ENCODE assay signal across 11 mouse cellular contexts in genomic region chr11:102211936-102212341, GRCm38 (mm10). TPM values are rescaled to one million over a fixed set of nuclear protein-coding genes. Genes with fewer than 3 reads are reported as not detected.
DNase-seq lines count a peak whose midpoint lies in the region; ATAC-seq and TF ChIP-seq lines count a peak whose summit lies in the region.
"Had no signal": no experiment of that assay in that cellular context is flagged by ENCODE, and none has a peak within 500 bp of the region (broad histone marks: within the 10 kb centered on the region; RNA-seq: fewer than 3 reads in every experiment).

No protein-coding gene starts in this region.

- H3K27ac ChIP-seq in heart, adult 2 months: peak overlapping the region; percentile 37
- peak overlapping the region; percentile 29; the same call in 1 of the 2 replicates for H3K27ac ChIP-seq in midbrain, embryonic 10.5 days (replicated peaks)
- H3K27ac ChIP-seq in midbrain, embryonic 14.5 days (replicated peaks; ENCODE audit: low read depth, low read length): no peak overlapping the region
- H3K27ac ChIP-seq in stomach, postnatal 0 days (replicated peaks): no peak overlapping the region; the same call in 1 of the 2 replicates

- no peaks in the 10 kb centered on the region for H3K27me3 ChIP-seq in heart, adult 2 months (ENCODE audit: control insufficient read depth, insufficient read depth, low read length)
- 0 out of 2 replicates have a peak, but pooled peaks cover under 1% of the 10 kb centered on the region for H3K27me3 ChIP-seq in midbrain, embryonic 10.5 days (ENCODE audit: low read depth, poor library complexity, severe bottlenecking)
- H3K27me3 ChIP-seq in midbrain, embryonic 14.5 days (ENCODE audit: control insufficient read depth, insufficient read depth, low read length): no peaks in the 10 kb centered on the region
- no peaks in the 10 kb centered on the region for H3K27me3 ChIP-seq in stomach, postnatal 0 days (ENCODE audit: control insufficient read depth, insufficient read depth, low read length)

- TF ChIP-seq POLR2A in heart, adult 2 months (IDR thresholded peaks at IDR 0.05; ENCODE audit: insufficient read depth, low read depth, low read length): no peak

- H3K79me2 ChIP-seq in heart, adult 2 months (replicated peaks; ENCODE audit: control insufficient read depth, insufficient read depth, low read length): peaks cover 7% of the 10 kb centered on the region

- peaks cover 50% of the 10 kb centered on the region for H3K4me1 ChIP-seq in heart, adult 2 months (ENCODE audit: control insufficient read depth, insufficient read depth, low read length)
- peaks cover 82% of the 10 kb centered on the region for H3K4me1 ChIP-seq in midbrain, embryonic 10.5 days
- H3K4me1 ChIP-seq in midbrain, embryonic 14.5 days (ENCODE audit: control insufficient read depth, insufficient read depth, low read length): peaks cover 30% of the 10 kb centered on the region
- H3K4me1 ChIP-seq in stomach, postnatal 0 days (replicated peaks; ENCODE audit: control insufficient read depth, insufficient read depth): peaks cover 28% of the 10 kb centered on the region

- no peak overlapping the region for H3K4me3 ChIP-seq in heart, adult 2 months
- H3K4me3 ChIP-seq in midbrain, embryonic 10.5 days: no peak overlapping the region
- no peak overlapping the region for H3K4me3 ChIP-seq in midbrain, embryonic 14.5 days (replicated peaks; ENCODE audit: low read depth, low read length)
- no peak overlapping the region for H3K4me3 ChIP-seq in stomach, postnatal 0 days (ENCODE audit: low read depth, low read length)

- no peak for ATAC-seq in midbrain, embryonic 14.5 days (ENCODE audit: low FRiP score, low TSS enrichment)
- no peak for ATAC-seq in stomach, postnatal 0 days (ENCODE audit: low FRiP score, low TSS enrichment)
- no peak for ATAC-seq in erythroblast, adult 5-6 weeks (replicated peaks; ENCODE audit: low FRiP score, poor library complexity, severe bottlenecking)
- ATAC-seq: activated CD4-positive, CD25-positive, alpha-beta regulatory T cell, adult 4 months had no signal

- intact Hi-C loops in heart, adult 2 months (cut with DNase I): no loop called here
- intact Hi-C loops in heart, postnatal 36 days (cut with DNase I): no loop called here
- intact Hi-C loops in gastrocnemius, postnatal 14 days (cut with DNase I; ENCODE audit: low total_unique reads): no loop called here

- no peak for TF ChIP-seq EP300 in heart, adult 2 months (IDR thresholded peaks at IDR 0.05; ENCODE audit: insufficient read depth, low read depth, low read length)
- peak; percentile 24 for TF ChIP-seq EP300 in stomach, postnatal 0 days (optimal IDR thresholded peaks at IDR 0.05)

- no peak overlapping the region for H3K4me2 ChIP-seq in midbrain, embryonic 14.5 days (ENCODE audit: low read length)
- H3K4me2 ChIP-seq in stomach, postnatal 0 days (replicated peaks; ENCODE audit: low read depth): no peak overlapping the region

- 0 out of 2 replicates have a peak overlapping the region, but pooled peaks have one; percentile 2 for H3K9ac ChIP-seq in heart, adult 2 months (ENCODE audit: low read depth, low read length)
- H3K9ac ChIP-seq in midbrain, embryonic 14.5 days (replicated peaks; ENCODE audit: low read length): no peak overlapping the region
- H3K9ac ChIP-seq in stomach, postnatal 0 days (ENCODE audit: low read length): no peak overlapping the region

- WGBS in heart, adult 2 months: 48% methylated on average over 18 of the region's 18 CpGs
- WGBS in midbrain, embryonic 10.5 days: 87% methylated on average over 18 of the region's 18 CpGs
- 81% methylated on average over 18 of the region's 18 CpGs for WGBS in midbrain, embryonic 14.5 days
- 46% methylated on average over 18 of the region's 18 CpGs for WGBS in stomach, postnatal 0 days

- peaks cover 3% of the 10 kb centered on the region; the same call in 1 of the 2 replicates for H3K36me3 ChIP-seq in heart, adult 2 months (ENCODE audit: control insufficient read depth, insufficient read depth, low read length)
- H3K36me3 ChIP-seq in midbrain, embryonic 10.5 days: peaks cover 12% of the 10 kb centered on the region; the same call in 1 of the 2 replicates
- peaks cover 19% of the 10 kb centered on the region for H3K36me3 ChIP-seq in midbrain, embryonic 14.5 days (ENCODE audit: control insufficient read depth, insufficient read depth, low read length)
- no peaks in the 10 kb centered on the region for H3K36me3 ChIP-seq in stomach, postnatal 0 days (ENCODE audit: control insufficient read depth, insufficient read depth, low read length)

- no peaks in the 10 kb centered on the region for H3K9me3 ChIP-seq in midbrain, embryonic 10.5 days (replicated peaks)
- no peaks in the 10 kb centered on the region for H3K9me3 ChIP-seq in midbrain, embryonic 14.5 days (ENCODE audit: control insufficient read depth, low read length)
- H3K9me3 ChIP-seq in stomach, postnatal 0 days (ENCODE audit: control insufficient read depth, low read length): no peaks in the 10 kb centered on the region

- peak; percentile 57 to 67 for DNase-seq in heart, adult 2 months
- no peak for DNase-seq in heart, postnatal 36 days
- no peak for DNase-seq in midbrain, embryonic 10.5 days (ENCODE audit: low spot score)
- DNase-seq in midbrain, embryonic 14.5 days: no peak
- peak; percentile 72 for DNase-seq in gastrocnemius, postnatal 14 days
- DNase-seq in stomach, postnatal 0 days (ENCODE audit: low spot score): no peak
- DNase-seq: spleen, adult 18-20 months; thymus, postnatal 4 days had no signal

- TF ChIP-seq CTCF in heart, adult 2 months (IDR thresholded peaks at IDR 0.05): no peak
- no peak for TF ChIP-seq CTCF in stomach, postnatal 0 days (IDR thresholded peaks at IDR 0.05; ENCODE audit: low read depth)

RNA-seq across cellular contexts. Expression of gene Hdac5, which starts 18.0 kb away (rescaled TPM):
- 100 to 1,000 TPM; 113 to 137 TPM for total RNA-seq in heart, adult 2 months (2021)
- 92.6 and 98.5 TPM in 2 replicates for polyA plus RNA-seq in heart, adult 2 months (2012; rRNA removed)
- total RNA-seq in heart, postnatal 36 days (2021): 100 to 1,000 TPM; 141 to 143 TPM
- 57.3 and 68.9 TPM in 2 replicates for polyA plus RNA-seq in midbrain, embryonic 10.5 days (2016; fragmentation: Nextera tagmentation; extraction: Ambion mirVana)
- polyA plus RNA-seq in midbrain, embryonic 14.5 days (2014; fragmentation: Nextera tagmentation; extraction: Ambion mirVana): 54.4 and 56.6 TPM in 2 replicates
- 10 to 100 TPM; 59.5 to 65.6 TPM for total RNA-seq in gastrocnemius, postnatal 14 days (2021)
- polyA plus RNA-seq in stomach, postnatal 0 days (2015; fragmentation: Nextera tagmentation; extraction: Ambion mirVana): 33.8 and 43.3 TPM in 2 replicates
- total RNA-seq in erythroblast, adult 5-6 weeks (2015; ENCODE audit: low replicate concordance): 3.7 and 10.2 TPM in 2 replicates
- total RNA-seq in erythroblast, adult 5-6 weeks (2017; ENCODE audit: low replicate concordance): 13.3 and 17.3 TPM in 2 replicates

RNA-seq across cellular contexts. Expression of gene G6pc3, which starts 22.5 kb away (rescaled TPM):
- total RNA-seq in heart, adult 2 months (2021): 10 to 100 TPM; 44.8 to 50.6 TPM
- 89.9 and 95.3 TPM in 2 replicates for polyA plus RNA-seq in heart, adult 2 months (2012; rRNA removed)
- total RNA-seq in heart, postnatal 36 days (2021): 10 to 100 TPM; 45.1 to 47.3 TPM
- polyA plus RNA-seq in midbrain, embryonic 10.5 days (2016; fragmentation: Nextera tagmentation; extraction: Ambion mirVana): 39.1 and 41.5 TPM in 2 replicates
- 31.6 and 43.7 TPM in 2 replicates for polyA plus RNA-seq in midbrain, embryonic 14.5 days (2014; fragmentation: Nextera tagmentation; extraction: Ambion mirVana)
- total RNA-seq in gastrocnemius, postnatal 14 days (2021): 10 to 100 TPM; 36.1 to 36.2 TPM
- polyA plus RNA-seq in stomach, postnatal 0 days (2015; fragmentation: Nextera tagmentation; extraction: Ambion mirVana): 19.2 and 19.4 TPM in 2 replicates
- 16.3 and 21.7 TPM in 2 replicates for total RNA-seq in erythroblast, adult 5-6 weeks (2015; ENCODE audit: low replicate concordance)
- 4.7 and 9.8 TPM in 2 replicates for total RNA-seq in erythroblast, adult 5-6 weeks (2017; ENCODE audit: low replicate concordance)

RNA-seq across cellular contexts. Expression of gene Lsm12, which starts 26.8 kb away (rescaled TPM):
- 10 to 100 TPM; 49.4 to 50.2 TPM for total RNA-seq in heart, adult 2 months (2021)
- 32.5 and 42.4 TPM in 2 replicates for polyA plus RNA-seq in heart, adult 2 months (2012; rRNA removed)
- total RNA-seq in heart, postnatal 36 days (2021): 10 to 100 TPM; 44.7 to 52.6 TPM
- 141 and 144 TPM in 2 replicates for polyA plus RNA-seq in midbrain, embryonic 10.5 days (2016; fragmentation: Nextera tagmentation; extraction: Ambion mirVana)
- polyA plus RNA-seq in midbrain, embryonic 14.5 days (2014; fragmentation: Nextera tagmentation; extraction: Ambion mirVana): 76.0 and 80.9 TPM in 2 replicates
- 10 to 100 TPM; 69.9 to 76.0 TPM for total RNA-seq in gastrocnemius, postnatal 14 days (2021)
- 70.0 and 99.4 TPM in 2 replicates for polyA plus RNA-seq in stomach, postnatal 0 days (2015; fragmentation: Nextera tagmentation; extraction: Ambion mirVana)
- 48.3 and 48.8 TPM in 2 replicates for total RNA-seq in erythroblast, adult 5-6 weeks (2015; ENCODE audit: low replicate concordance)
- total RNA-seq in erythroblast, adult 5-6 weeks (2017; ENCODE audit: low replicate concordance): 22.7 and 28.8 TPM in 2 replicates

RNA-seq across cellular contexts. Expression of gene BC030867, which starts 36.7 kb away (rescaled TPM):
- under 1 TPM; 0.26 to 0.32 TPM for total RNA-seq in heart, adult 2 months (2021)
- 0.45 and 0.56 TPM in 2 replicates for polyA plus RNA-seq in heart, adult 2 months (2012; rRNA removed)
- under 1 TPM; 0.14 to 0.25 TPM for total RNA-seq in heart, postnatal 36 days (2021)
- polyA plus RNA-seq in midbrain, embryonic 10.5 days (2016; fragmentation: Nextera tagmentation; extraction: Ambion mirVana): 25.8 and 27.3 TPM in 2 replicates
- polyA plus RNA-seq in midbrain, embryonic 14.5 days (2014; fragmentation: Nextera tagmentation; extraction: Ambion mirVana): 2.6 and 3.0 TPM in 2 replicates
- total RNA-seq in gastrocnemius, postnatal 14 days (2021): under 1 TPM; 0.11 to 0.47 TPM
- polyA plus RNA-seq in stomach, postnatal 0 days (2015; fragmentation: Nextera tagmentation; extraction: Ambion mirVana): 2.2 and 2.7 TPM in 2 replicates
- 3.8 and 5.0 TPM in 2 replicates for total RNA-seq in erythroblast, adult 5-6 weeks (2015; ENCODE audit: low replicate concordance)
- 4.1 and 7.2 TPM in 2 replicates for total RNA-seq in erythroblast, adult 5-6 weeks (2017; ENCODE audit: low replicate concordance)
- total RNA-seq: liver, adult 2 months had no signal

RNA-seq across cellular contexts. Expression of gene Tmem101, which starts 55.7 kb away (rescaled TPM):
- 10 to 100 TPM; 12.2 to 13.6 TPM for total RNA-seq in heart, adult 2 months (2021)
- 19.5 and 20.7 TPM in 2 replicates for polyA plus RNA-seq in heart, adult 2 months (2012; rRNA removed)
- 10 to 100 TPM; 13.0 to 13.7 TPM for total RNA-seq in heart, postnatal 36 days (2021)
- polyA plus RNA-seq in midbrain, embryonic 10.5 days (2016; fragmentation: Nextera tagmentation; extraction: Ambion mirVana): 40.4 and 42.3 TPM in 2 replicates
- 32.8 and 36.1 TPM in 2 replicates for polyA plus RNA-seq in midbrain, embryonic 14.5 days (2014; fragmentation: Nextera tagmentation; extraction: Ambion mirVana)
- 10 to 100 TPM; 15.1 to 16.5 TPM for total RNA-seq in gastrocnemius, postnatal 14 days (2021)
- polyA plus RNA-seq in stomach, postnatal 0 days (2015; fragmentation: Nextera tagmentation; extraction: Ambion mirVana): 13.8 and 14.5 TPM in 2 replicates
- 0.96 and 3.8 TPM in 2 replicates for total RNA-seq in erythroblast, adult 5-6 weeks (2015; ENCODE audit: low replicate concordance)
- total RNA-seq in erythroblast, adult 5-6 weeks (2017; ENCODE audit: low replicate concordance): 3.1 and 4.0 TPM in 2 replicates

Comparison
In these comparisons a context has a peak if more than half of its experiments do, and no peak if none do; other contexts are left out.
1. DNase-seq: peak in heart, adult 2 months (2 of 2) and gastrocnemius, postnatal 14 days (single experiment); none in heart, postnatal 36 days (0 of 2), midbrain, embryonic 10.5 days (single experiment), midbrain, embryonic 14.5 days (single experiment) and stomach, postnatal 0 days (single experiment).
2. H3K27ac ChIP-seq: peak in heart, adult 2 months (single experiment) and midbrain, embryonic 10.5 days (single experiment); none in midbrain, embryonic 14.5 days (single experiment) and stomach, postnatal 0 days (single experiment).